Mouse (Mus musculus): ENCODE measurements around the gene Gsc2.

GRCm38 (mm10) chr16:17929211-17929610, 14.4 kb upstream of the Gsc2 start:
- TF ChIP-seq ZC3H11A (IDR thresholded peaks at IDR 0.05; ENCODE audit: borderline replicate concordance, low read depth, low read length) (no peak), ZNF384 (IDR thresholded peaks at IDR 0.05; ENCODE audit: low read depth, low read length) (no peak)

All from ES-E14 (cell line).